Mouse (Mus musculus): ENCODE measurements around the gene Dhrs2. TPM values are rescaled to one million over a fixed set of nuclear protein-coding genes. Genes with fewer than 3 reads are reported as not detected.

The Dhrs2 gene
- total RNA-seq, 2 experiments from 2014 or later = not detected

DNA sequence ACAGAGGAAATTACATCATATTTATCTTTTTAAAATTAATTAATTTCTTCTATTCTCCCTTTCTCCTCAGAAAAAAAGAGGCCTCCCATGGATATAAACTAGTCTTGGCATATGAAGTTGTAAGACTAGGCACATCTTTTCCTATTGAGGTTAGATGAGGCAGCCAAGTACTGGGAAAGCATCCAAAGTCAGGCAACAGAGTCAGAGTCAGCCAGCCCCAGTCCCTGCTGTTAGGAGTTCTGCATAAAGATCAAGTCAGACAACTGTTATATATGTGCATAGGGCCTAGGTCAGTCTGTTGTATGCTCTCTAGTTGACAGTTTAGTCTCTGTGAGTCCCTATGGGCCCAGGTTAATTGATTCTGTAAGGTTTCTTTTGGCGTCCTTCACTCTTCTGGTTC is 20.9 kb downstream of the Dhrs2 start:
- no peak for DNase-seq (ENCODE audit: low spot score in 2 of 2)

DNA sequence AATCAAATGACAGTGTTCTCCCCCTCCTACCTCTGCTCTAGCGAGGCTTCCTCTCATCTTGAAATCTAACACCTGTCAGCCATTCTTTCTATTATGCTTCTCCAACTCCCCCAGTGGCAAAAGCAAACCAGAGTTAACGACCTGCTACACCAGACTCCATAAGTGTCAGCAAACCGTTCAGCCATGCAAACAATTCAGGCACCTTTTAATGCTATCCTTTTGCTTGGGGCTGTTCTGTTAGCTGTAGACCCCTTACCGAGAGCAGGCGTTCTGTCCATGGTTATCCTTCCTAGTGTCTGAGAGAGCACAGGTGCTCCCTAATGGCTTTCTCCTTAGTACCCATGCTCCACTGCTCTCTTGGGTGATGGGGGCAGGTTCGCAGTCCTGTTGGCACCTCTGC is 25.4 kb downstream of the Dhrs2 start:
- DNase-seq (ENCODE audit: low spot score in 2 of 2) = no peak
- intact Hi-C loops (cut with DNase I) = no loop called here

More for the DNA sequence above, 20.9 kb downstream of the Dhrs2 start:
- intact Hi-C loops (cut with DNase I) = no loop called here

DNA sequence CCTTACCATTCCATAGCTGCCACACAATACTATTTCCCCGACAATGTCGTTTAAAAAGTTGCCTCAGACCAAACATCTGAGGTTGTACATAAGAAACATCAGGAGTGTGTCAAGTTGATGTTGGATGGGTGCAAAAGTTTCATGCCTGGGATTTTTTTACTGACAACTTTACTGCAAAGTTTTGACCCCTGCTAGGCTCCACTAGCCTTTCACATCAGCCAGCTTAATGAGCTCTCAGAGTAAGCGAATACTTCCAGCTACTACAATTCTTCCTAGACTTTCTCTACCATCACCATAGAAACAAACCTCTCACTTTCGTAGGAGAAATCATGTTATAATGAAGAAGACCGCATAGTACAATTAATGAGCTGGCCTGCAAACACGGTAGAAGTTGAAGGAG is 26.5 kb downstream of the Dhrs2 start:
- intact Hi-C loops (cut with DNase I) = no loop called here
- DNase-seq (ENCODE audit: low spot score in 2 of 2) = no peak

DNA sequence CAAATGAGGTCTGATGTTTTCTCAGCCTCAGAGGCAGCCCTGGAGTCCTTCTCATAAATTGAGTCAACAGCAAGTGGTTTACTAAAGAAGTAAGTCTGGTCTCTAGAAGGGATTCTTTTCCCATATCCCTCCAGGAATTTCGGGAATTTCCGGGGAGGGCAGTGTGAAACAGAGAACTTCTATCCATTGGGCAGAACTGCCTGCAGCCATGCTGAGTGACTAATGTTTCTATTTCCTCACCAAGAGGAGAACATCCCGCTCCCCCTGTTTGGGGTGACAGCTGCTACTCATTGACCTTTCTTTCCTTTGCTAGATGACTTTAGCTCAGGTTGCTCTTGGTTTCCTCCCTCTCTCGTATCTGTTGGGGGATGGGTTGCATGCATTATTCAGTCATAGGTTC is 31.8 kb downstream of the Dhrs2 start:
- intact Hi-C loops (cut with DNase I) = no loop called here

DNA sequence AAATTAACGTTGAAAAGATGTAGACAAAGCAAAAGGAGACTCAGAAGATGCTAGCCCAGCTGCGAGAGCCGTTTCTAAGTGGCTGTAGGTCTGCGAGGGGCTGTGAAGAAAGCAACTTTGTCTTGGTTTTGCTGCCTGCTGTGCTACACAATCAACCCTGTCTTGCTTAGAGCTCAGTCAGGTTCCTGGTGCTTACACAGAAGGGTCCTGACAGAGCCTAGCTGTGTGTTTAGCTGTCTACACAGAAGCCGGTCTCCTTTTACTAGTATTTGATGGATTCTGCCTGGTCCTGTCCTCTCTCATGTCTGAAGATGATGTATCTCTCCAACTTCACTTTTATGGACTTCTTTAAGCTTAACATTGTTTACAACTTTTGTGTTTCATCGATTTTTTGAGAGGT is 33.6 kb downstream of the Dhrs2 start:
- no peak for DNase-seq (ENCODE audit: low spot score in 2 of 2)
- intact Hi-C loops (cut with DNase I) = no loop called here

More for the DNA sequence above, 31.8 kb downstream of the Dhrs2 start:
- no peak for DNase-seq (ENCODE audit: low spot score in 2 of 2)

DNA sequence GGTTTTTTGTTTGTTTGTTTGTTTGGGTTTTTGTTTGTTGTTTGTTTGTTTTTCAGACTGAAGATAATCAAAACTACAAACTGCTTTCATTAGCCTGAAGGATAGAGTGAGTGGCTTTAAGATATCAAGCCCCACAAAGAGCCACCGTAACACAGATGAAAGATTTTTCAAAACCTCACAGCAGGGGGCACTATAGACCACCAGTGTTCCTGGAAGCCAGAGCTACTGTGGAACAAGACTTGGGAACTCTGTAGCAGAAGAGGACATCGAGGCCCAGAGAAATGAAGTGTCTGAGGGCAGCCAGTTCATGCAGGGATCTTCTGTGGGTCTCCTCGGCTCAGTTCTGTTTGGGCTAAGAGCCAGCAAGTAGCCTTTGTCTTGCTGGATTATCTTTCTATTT is 49.4 kb downstream of the Dhrs2 start:
- DNase-seq (ENCODE audit: low spot score in 2 of 2) = peak; percentile 76 to 82
- intact Hi-C loops (cut with DNase I) = loop anchor here (5.0 kb wide), 1 partner anchor 186 kb away; no protein-coding TSS in a partner anchor

DNA sequence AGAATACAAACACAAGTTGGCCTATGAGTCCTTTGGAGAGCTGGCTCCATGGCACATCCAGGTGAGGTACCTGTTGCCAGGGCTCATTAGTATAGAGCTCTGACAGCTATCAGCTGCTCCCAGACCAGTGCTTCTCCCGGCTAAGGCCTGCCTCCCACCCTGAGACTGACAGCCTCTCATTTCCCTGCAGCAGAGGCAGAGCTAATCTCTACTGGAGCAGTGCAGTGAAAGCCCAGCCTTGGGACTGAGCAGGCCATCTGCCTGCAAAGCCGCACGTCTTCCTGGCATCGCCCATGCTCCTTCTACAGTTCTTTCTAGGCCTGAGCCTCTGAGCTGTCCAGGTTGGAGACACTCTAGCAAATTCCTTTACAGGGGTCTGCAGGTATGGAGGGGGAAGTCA is 51.2 kb downstream of the Dhrs2 start:
- intact Hi-C loops (cut with DNase I) = loop anchor here (1.0 to 5.0 kb wide), 2 partner anchors 165 to 184 kb away; no protein-coding TSS in a partner anchor
- no peak for DNase-seq (ENCODE audit: low spot score in 2 of 2)

DNA sequence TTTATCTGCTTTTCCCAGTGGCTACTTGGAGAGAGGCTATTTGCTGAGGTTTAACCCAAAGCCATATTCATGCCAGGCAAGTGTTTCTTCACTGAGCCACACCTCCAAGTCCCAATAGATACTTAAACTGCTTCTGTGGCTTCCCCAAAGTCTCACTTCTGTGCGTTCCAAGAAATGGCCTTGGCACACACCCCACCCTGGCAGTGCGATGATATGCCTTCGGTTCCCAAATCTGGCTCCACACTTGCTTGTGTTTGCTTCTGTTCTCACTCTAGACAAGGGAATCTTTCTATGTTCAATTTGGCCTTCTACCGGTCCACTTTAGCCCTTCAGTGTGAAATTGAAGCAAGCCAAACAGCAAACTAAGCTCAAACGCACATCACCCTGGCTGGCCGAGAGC is 53.0 kb downstream of the Dhrs2 start:
- intact Hi-C loops (cut with DNase I) = loop anchor here (5.0 kb wide), 1 partner anchor 182 kb away; no protein-coding TSS in a partner anchor

DNA sequence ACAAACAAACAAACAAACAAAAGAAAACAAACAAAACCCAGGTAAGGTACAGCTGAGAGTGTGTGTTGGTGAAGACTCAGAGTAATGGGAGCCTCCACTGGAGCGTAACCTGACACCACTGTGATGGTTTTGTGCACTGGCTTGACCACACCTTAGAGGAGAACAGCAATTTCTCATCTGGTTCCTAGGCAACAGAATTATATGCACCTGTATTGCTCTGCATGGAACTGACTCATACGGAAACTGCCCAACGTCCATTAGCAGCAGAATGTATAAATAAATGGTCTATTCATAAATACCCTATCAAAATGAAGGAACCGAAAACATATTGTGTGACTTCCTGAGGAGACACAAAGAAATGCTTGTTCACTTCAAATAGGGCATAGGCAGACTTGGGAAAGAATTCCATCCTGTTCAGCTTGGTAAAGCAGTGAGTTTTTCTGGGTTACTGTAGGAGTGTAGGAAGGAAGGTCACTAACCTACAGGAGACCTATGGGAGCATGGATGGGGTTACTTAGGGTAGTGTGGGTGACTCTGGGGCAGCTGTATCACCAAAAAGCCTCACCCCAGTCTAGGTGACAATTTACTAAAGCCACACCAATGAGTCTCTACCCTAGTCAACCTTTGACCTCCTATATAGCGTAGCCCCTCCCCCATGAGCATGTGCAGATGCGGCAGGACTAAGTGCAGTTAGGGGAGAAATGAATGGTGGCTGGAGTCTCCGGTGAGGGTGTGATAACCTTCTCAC is 57.7 kb downstream of the Dhrs2 start:
- no peak for DNase-seq (ENCODE audit: low spot score in 2 of 2)
- intact Hi-C loops (cut with DNase I) = no loop called here

More for the DNA sequence above, 53.0 kb downstream of the Dhrs2 start:
- DNase-seq (ENCODE audit: low spot score in 2 of 2) = peak in 1 of 2 experiments; percentile 5

Other genes starting within 250 kb of the Dhrs2 start
- not detected for gene Gm17428, start 245.1 kb upstream of the Dhrs2 start, total RNA-seq (2021)
- gene Myh7, start 227.4 kb upstream of the Dhrs2 start, total RNA-seq (2021) = 10 to 100 TPM; 18.0 to 19.6 TPM
- gene Ngdn, start 206.6 kb upstream of the Dhrs2 start, total RNA-seq (2021) = 10 to 100 TPM; 23.0 to 26.4 TPM
- 10 to 100 TPM; 37.5 to 47.1 TPM for gene Zfhx2, start 129.7 kb upstream of the Dhrs2 start, total RNA-seq (2021)
- gene Thtpa, start 127.2 kb upstream of the Dhrs2 start, total RNA-seq (2021) = 10 to 100 TPM; 23.8 to 25.0 TPM
- 10 to 100 TPM; 10.3 to 11.3 TPM for gene Ap1g2, start 115.4 kb upstream of the Dhrs2 start, total RNA-seq (2021)
- gene Jph4, start 105.1 kb upstream of the Dhrs2 start, total RNA-seq (2021) = 100 to 1,000 TPM; 317 to 338 TPM

Measured in left cerebral cortex, postnatal 25 days (tissue).